Mouse (Mus musculus): ENCODE data around the gene Trmt1. TPM values are rescaled to one million over a fixed set of nuclear protein-coding genes. Genes with fewer than 3 reads are reported as not detected.

Trmt1 gene
- polyA plus RNA-seq, 1 experiment from 2014 or later, result 71.2 TPM

DNA sequence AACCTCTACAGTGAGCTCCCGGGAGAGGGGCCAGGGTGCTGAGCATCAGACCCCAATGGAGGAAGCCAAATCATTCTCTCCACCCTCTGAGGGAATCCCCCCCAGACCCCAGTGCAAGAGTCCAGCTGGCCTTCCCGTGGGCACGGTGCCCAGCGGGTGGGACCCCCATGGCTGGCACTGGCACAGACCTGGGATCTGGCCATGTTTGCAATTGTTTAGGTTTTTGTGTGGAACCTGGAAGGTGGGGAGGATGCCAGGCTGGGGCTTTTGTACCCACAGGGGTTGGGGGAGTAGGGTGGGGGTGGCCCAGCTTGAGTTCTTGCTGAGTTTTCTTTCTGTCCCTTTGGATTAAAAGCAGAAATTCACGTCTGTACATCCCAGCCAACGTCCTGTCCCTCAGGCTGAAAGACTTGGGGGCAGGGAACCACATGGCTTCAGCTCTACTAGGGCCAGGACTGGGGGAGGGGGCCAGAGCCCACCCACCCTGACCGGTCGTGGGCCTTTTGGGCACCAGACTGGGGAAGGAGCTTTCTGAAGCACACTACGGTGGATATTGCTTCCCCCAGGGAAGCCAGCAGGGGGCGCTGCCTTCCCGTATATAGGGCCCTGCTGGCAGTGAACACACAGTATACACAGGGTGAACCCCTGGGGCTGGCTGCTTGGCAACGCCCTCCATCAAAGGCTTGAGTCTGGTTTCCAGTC lies 22.8 kb downstream of the Trmt1 start:
- H3K4me3 ChIP-seq, result no peak overlapping the region; the same call in 1 of the 2 replicates
- WGBS, result 13% methylated on average over 12 of the region's 12 CpGs
- H3K27me3 ChIP-seq (replicated peaks; ENCODE audit: low read depth, poor library complexity, severe bottlenecking), result peaks cover 98% of the 10 kb centered on the region
- no peak overlapping the region for H3K27ac ChIP-seq (replicated peaks)
- no peaks in the 10 kb centered on the region for H3K36me3 ChIP-seq (replicated peaks)
- H3K4me1 ChIP-seq, result peaks cover 75% of the 10 kb centered on the region
- H3K9me3 ChIP-seq, result no peaks in the 10 kb centered on the region
- DNase-seq (ENCODE audit: low spot score), result peak; percentile 91

DNA sequence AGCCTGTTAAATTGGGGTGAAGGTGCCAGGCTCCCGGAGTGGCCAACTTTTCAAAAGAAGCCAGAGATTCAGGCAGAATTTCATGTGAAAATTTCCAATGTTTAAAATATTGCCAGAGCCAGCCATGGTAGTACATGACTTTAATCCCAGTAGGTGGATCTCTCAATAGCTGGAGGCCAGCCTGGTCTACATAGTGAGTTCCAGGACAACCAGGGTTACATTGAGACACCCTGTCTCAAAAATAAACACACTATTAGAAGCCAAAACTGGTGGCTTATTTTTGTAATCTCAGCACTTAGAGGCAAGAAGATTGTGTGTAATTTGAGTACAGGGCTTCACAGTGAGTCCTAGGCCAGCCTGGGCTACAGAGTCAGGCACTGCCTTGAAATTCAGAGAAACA lies 23.8 kb downstream of the Trmt1 start:
- Histone ChIP-seq H3K27ac (replicated peaks) (no peak overlapping the region), H3K36me3 (replicated peaks) (no peaks in the 10 kb centered on the region), H3K4me1 (peaks cover 74% of the 10 kb centered on the region), H3K9me3 (no peaks in the 10 kb centered on the region), H3K4me3 (no peak overlapping the region), H3K27me3 (replicated peaks; ENCODE audit: low read depth, poor library complexity, severe bottlenecking) (peaks cover 98% of the 10 kb centered on the region)
- WGBS, result 94% methylated on average over 1 of the region's 1 CpGs
- no peak for DNase-seq (ENCODE audit: low spot score)

DNA sequence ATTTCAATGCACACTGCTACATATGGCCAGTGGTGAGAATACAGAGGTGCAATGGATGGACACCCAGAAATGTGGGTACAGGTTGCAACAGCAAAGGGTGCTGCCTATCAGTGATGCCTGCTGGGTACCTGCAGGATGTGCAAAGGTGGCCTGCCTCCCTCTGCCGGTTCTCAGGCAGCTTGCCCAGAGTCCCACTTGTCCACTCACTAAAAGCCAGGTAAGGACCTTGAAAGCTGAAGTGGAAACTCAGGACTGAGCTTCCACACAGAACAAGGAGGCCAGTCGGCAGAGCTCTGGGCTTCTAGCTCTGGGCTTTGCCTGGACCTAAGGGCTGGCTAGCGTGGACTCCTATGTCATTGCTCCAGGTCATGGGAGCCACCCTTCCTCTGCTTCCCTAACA lies 25.2 kb downstream of the Trmt1 start:
- H3K27me3 ChIP-seq (replicated peaks; ENCODE audit: low read depth, poor library complexity, severe bottlenecking), result peaks cover 100% of the 10 kb centered on the region
- peaks cover 74% of the 10 kb centered on the region for H3K4me1 ChIP-seq
- 45% methylated on average over 3 of the region's 3 CpGs for WGBS

DNA sequence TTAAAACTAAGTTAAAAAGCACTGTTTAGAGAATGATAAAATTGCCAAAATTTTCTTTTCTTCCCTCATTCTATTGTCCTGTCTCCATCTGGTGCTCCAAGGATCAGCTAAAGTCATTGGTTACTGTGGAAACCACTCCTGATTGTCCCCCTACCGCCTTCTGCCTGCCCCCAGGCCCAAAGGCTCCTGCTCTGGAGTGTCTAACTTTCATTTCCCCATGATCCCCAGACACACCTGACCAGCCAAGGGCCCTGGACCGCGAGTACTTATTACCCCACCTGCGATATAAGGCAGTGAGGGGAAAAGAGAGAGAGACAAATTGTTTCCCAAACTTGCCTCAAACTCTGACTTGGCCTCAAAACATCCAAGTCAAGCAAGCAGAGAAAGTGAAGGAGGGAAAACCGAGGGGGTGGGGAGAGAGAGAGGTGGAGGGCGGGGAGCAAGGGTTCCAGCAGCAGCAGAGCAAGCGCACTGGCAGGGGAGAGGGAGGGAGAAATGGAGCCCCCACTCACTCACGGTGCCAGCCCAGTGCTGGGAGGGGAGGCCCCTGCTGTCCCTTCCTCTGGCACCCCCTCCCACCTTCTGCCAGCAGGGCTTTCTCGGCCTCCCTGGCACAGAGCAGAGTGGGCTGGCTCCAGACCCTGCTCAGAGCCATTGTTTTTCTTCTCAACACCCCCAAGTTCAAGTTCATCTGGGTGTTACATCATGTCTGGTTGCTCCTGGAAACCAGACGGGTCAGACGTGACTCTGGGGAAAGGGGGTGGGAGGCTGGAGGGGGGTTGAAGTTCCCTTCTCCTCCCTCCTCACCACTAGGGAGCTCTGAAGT lies 26.0 kb downstream of the Trmt1 start:
- Histone ChIP-seq H3K27ac (replicated peaks) (peak overlapping the region; percentile 84), H3K4me1 (peaks cover 73% of the 10 kb centered on the region), H3K9me3 (no peaks in the 10 kb centered on the region), H3K36me3 (replicated peaks) (no peaks in the 10 kb centered on the region), H3K4me3 (peak overlapping the region; percentile 39; the same call in 1 of the 2 replicates), H3K27me3 (replicated peaks; ENCODE audit: low read depth, poor library complexity, severe bottlenecking) (peaks cover 100% of the 10 kb centered on the region)
- DNase-seq (ENCODE audit: low spot score), result peak; percentile 66
- WGBS, result 16% methylated on average over 11 of the region's 11 CpGs

More for the DNA sequence above, 25.2 kb downstream of the Trmt1 start:
- Histone ChIP-seq H3K4me3 (0 out of 2 replicates have a peak overlapping the region, but pooled peaks have one; percentile 3), H3K27ac (replicated peaks) (peak overlapping the region; percentile 84), H3K9me3 (no peaks in the 10 kb centered on the region), H3K36me3 (replicated peaks) (no peaks in the 10 kb centered on the region)
- DNase-seq (ENCODE audit: low spot score), result no peak

DNA sequence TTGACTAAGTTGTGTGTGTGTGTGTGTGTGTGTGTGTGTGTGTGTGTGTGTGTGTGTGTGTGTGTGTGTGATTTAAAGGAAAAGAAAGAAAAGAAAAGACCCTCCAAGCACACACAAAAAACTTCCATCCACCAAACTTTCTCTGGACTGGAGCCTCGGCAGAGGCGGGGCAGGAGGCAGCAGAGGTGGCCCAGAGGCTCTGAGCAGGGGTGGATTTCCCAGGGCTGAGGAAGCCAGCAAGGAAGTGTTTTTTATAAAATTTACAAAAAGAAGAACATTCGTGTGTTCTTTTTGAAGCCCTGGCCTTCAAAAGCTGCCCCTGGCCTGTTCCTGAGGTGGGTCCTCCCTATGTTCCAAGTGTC lies 26.6 kb downstream of the Trmt1 start:
- Histone ChIP-seq H3K27me3 (replicated peaks; ENCODE audit: low read depth, poor library complexity, severe bottlenecking) (peaks cover 100% of the 10 kb centered on the region), H3K4me3 (peak overlapping the region; percentile 39; the same call in 1 of the 2 replicates)
- WGBS, result 39% methylated on average over 3 of the region's 3 CpGs

DNA sequence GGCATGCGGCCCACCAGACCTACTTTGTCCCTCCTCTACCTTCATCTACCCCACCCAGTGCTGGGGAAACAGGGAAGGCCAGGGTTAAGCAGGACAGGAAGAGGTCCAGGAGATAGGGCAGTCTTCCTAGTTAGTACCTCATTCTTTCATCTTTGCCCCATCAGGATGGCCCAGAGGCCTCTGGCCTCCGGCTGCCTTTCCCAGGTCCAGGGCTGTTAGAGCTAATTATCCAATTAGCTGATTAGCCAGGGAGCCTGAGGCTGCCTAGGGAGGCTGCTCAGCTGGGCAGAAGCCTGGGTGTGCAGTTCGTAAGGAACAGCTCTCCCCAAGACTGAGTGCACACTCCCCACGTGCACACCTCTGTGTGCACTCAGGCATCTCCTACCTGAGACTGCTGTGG lies 27.3 kb downstream of the Trmt1 start:
- DNase-seq (ENCODE audit: low spot score), result no peak
- 25% methylated on average over 4 of the region's 4 CpGs for WGBS
- H3K36me3 ChIP-seq (replicated peaks), result no peaks in the 10 kb centered on the region
- H3K9me3 ChIP-seq, result no peaks in the 10 kb centered on the region
- H3K27ac ChIP-seq (replicated peaks), result peak overlapping the region; percentile 84
- H3K4me1 ChIP-seq, result peaks cover 63% of the 10 kb centered on the region
- 0 out of 2 replicates have a peak overlapping the region, but pooled peaks have one; percentile 16 for H3K4me3 ChIP-seq
- H3K27me3 ChIP-seq (replicated peaks; ENCODE audit: low read depth, poor library complexity, severe bottlenecking), result peaks cover 100% of the 10 kb centered on the region

More for the DNA sequence above, 26.6 kb downstream of the Trmt1 start:
- no peak for DNase-seq (ENCODE audit: low spot score)
- Histone ChIP-seq H3K27ac (replicated peaks) (peak overlapping the region; percentile 84), H3K4me1 (peaks cover 69% of the 10 kb centered on the region), H3K36me3 (replicated peaks) (no peaks in the 10 kb centered on the region), H3K9me3 (no peaks in the 10 kb centered on the region)

DNA sequence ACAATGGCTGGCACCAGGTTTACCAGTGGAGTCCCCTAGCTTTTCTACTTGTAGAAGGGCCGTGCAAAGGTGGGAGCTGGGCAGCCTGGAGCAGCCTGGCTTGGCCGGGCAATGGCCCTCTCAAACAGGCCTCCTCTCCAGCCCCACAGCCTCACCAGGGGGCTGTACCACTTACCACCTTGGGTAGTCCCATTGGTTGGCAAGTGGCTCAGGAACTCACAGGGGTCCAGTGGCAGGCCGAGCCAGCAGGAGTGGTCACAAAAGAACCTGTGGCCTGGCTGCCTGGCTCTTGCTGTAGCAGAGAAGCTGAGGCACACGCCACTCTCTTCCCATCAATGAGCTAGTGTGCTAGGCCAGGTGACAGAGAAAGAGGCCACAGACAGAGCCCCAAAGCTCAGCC lies 28.1 kb downstream of the Trmt1 start:
- Histone ChIP-seq H3K36me3 (replicated peaks) (no peaks in the 10 kb centered on the region), H3K4me1 (peaks cover 59% of the 10 kb centered on the region), H3K9me3 (no peaks in the 10 kb centered on the region), H3K4me3 (no peak overlapping the region), H3K27me3 (replicated peaks; ENCODE audit: low read depth, poor library complexity, severe bottlenecking) (peaks cover 100% of the 10 kb centered on the region), H3K27ac (replicated peaks) (peak overlapping the region; percentile 84)
- no peak for DNase-seq (ENCODE audit: low spot score)
- WGBS, result 55% methylated on average over 4 of the region's 4 CpGs

DNA sequence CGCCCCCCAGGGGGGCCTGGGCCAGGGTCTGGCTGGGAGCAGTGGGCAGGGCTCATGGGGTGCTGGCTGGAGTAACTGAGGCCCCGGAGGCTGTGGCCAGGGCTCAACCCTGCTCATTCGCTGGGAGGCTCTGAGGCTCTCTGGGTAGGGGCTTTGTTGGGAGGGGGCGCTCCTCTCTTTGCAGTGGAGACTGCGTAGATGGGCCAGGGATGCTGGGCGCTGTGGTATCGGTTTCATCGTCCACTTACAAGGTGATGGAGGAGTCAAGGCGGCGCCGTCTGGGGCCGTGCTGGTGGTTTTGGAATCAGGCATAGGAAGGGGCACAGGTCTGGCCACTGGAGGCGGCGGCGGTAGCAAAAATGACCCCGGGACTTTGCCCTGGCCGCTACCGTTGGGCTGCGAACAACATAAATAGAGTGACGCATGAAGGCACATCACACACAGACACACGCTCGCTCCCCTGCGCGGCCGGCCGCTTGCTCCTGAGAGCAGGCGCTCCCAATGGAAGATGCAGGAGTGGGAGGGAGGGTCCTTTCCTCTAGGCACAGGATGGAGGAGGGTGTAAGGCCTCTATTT lies 29.9 kb downstream of the Trmt1 start:
- DNase-seq (ENCODE audit: low spot score), result peak; percentile 61
- peaks cover 59% of the 10 kb centered on the region for H3K4me1 ChIP-seq
- H3K27me3 ChIP-seq (replicated peaks; ENCODE audit: low read depth, poor library complexity, severe bottlenecking), result peaks cover 100% of the 10 kb centered on the region
- no peaks in the 10 kb centered on the region for H3K9me3 ChIP-seq
- H3K36me3 ChIP-seq (replicated peaks), result no peaks in the 10 kb centered on the region
- WGBS, result 4% methylated on average over 27 of the region's 27 CpGs
- peak overlapping the region; percentile 45 for H3K27ac ChIP-seq (replicated peaks)
- peak overlapping the region; percentile 42 for H3K4me3 ChIP-seq

DNA sequence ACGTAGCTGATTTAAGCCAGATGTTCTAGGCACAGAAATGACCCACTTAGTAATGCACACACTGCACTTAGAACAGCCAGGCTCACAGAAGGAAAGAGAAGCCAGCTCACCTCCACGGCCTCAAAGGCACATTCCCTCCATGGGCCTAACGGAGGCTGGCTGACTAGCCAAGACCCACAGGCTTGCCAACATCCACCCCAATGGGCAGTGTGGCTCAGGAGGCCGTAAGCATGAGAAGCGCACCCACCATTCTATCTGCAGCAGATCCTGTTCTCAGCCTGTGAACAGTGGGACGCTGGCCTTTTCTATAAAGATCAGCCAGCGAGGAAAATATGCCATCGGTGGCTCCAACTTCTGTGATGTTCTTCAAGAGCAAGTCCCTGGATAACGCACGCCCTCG lies 30.7 kb downstream of the Trmt1 start:
- Histone ChIP-seq H3K4me3 (no peak overlapping the region), H3K27ac (replicated peaks) (no peak overlapping the region), H3K9me3 (no peaks in the 10 kb centered on the region), H3K4me1 (peaks cover 59% of the 10 kb centered on the region), H3K36me3 (replicated peaks) (no peaks in the 10 kb centered on the region), H3K27me3 (replicated peaks; ENCODE audit: low read depth, poor library complexity, severe bottlenecking) (peaks cover 100% of the 10 kb centered on the region)
- DNase-seq (ENCODE audit: low spot score), result no peak
- WGBS, result 79% methylated on average over 11 of the region's 11 CpGs

DNA sequence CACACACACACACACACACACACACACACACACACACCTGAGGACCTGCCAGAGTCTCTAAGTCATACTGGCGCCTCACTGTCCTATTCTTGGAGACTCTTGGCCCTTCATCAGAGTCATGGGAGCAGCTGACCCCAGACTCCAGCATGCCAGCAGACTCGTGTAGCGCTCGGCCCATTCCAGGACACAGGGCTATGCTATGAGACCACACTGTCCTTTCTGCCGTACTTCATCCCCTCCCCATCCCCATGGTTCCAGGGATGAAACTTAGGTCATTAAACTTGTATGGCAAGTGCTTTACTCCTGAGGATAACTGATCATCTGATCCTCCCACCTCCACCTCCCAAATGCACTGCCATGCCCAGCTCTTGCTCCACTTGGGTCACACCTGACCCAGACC lies 32.4 kb downstream of the Trmt1 start:
- no peaks in the 10 kb centered on the region for H3K36me3 ChIP-seq (replicated peaks)
- peaks cover 59% of the 10 kb centered on the region for H3K4me1 ChIP-seq
- no peak for DNase-seq (ENCODE audit: low spot score)
- no peak overlapping the region for H3K4me3 ChIP-seq
- no peaks in the 10 kb centered on the region for H3K9me3 ChIP-seq
- H3K27me3 ChIP-seq (replicated peaks; ENCODE audit: low read depth, poor library complexity, severe bottlenecking), result peaks cover 100% of the 10 kb centered on the region
- WGBS, result 83% methylated on average over 5 of the region's 5 CpGs
- H3K27ac ChIP-seq (replicated peaks), result no peak overlapping the region

DNA sequence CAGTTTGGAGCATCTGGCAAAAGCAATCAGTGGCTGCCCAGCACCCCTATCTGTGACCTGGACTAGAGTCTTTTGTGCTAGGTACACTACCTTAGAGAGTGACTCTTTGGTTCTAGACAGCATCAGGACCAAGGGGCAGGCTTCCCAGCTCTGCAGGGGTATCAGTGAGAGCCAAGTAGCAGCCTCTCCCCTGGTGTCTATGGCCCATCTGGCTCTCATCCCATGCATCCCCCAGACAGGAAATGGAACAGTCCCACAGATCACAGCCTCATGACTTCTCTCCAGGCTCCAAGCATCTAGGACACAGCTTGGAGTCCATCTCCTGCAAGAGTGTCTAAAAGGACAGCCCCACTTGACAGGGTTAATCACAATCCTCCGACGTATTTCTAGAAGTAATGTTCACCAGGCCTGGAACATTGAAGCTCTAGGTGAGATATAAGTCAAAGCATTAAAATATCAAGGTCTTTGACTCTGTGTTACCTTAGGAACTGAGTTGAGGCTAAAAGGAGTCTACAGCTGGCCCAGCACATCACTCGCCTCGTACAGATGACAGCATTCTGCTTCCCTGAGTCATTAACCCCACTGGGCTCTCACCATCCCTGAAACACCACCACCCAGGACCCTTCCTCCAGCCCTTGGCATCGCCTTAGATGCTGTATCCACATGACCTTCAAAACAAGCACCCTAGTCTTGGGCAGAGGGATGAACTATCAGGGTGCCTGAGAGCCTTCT lies 33.0 kb downstream of the Trmt1 start:
- no peak overlapping the region for H3K4me3 ChIP-seq
- no peaks in the 10 kb centered on the region for H3K36me3 ChIP-seq (replicated peaks)
- DNase-seq (ENCODE audit: low spot score), result no peak
- peaks cover 59% of the 10 kb centered on the region for H3K4me1 ChIP-seq
- 88% methylated on average over 5 of the region's 5 CpGs for WGBS
- H3K27ac ChIP-seq (replicated peaks), result no peak overlapping the region
- no peaks in the 10 kb centered on the region for H3K9me3 ChIP-seq
- H3K27me3 ChIP-seq (replicated peaks; ENCODE audit: low read depth, poor library complexity, severe bottlenecking), result peaks cover 100% of the 10 kb centered on the region

DNA sequence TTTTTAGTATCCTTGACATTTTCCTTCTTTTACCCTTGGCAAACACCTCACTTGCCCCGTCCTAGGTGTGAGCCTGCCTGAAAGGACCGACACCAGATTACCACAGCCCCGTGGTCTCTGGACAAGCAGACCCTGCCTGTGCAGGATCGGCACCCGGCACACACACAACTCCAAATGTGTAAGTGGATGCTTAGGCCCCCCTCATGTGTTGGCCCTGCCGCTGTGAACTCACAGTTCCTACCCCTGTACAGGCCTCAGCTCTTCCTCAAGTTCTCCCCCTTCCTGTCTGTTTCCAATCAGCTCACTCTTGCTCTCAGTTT lies 36.4 kb downstream of the Trmt1 start:
- 57% methylated on average over 6 of the region's 6 CpGs for WGBS
- Histone ChIP-seq H3K36me3 (replicated peaks) (no peaks in the 10 kb centered on the region), H3K4me3 (peak overlapping the region; percentile 41; the same call in 1 of the 2 replicates), H3K27me3 (replicated peaks; ENCODE audit: low read depth, poor library complexity, severe bottlenecking) (peaks cover 100% of the 10 kb centered on the region), H3K4me1 (peaks cover 58% of the 10 kb centered on the region), H3K9me3 (no peaks in the 10 kb centered on the region), H3K27ac (replicated peaks) (peak overlapping the region; percentile 91)
- no peak for DNase-seq (ENCODE audit: low spot score)
